Mouse (Mus musculus): Measurements from ENCODE around the gene Igsf9.

- no peak for TF ChIP-seq POLR2A (IDR thresholded peaks at IDR 0.05; ENCODE audit: borderline replicate concordance, extremely low read depth, low read depth, low read length)
- no peak for TF ChIP-seq CTCF (IDR thresholded peaks at IDR 0.05; ENCODE audit: insufficient read depth, low read length)
These were observed 51.0 kb downstream of the Igsf9 start for GRCm38 (mm10) chr1:172532551-172532950.

Data from lung, adult 2 months (tissue).